Mouse (Mus musculus) adrenal gland, adult 8-10 months (tissue): Measurements from ENCODE around the gene Gpx3. TPM values are rescaled to one million over a fixed set of nuclear protein-coding genes. Genes with fewer than 3 reads are reported as not detected.
A peak's percentile ranks its signal among the peaks of the same experiment; 100 is the strongest.
"Not testable (repeated sequence)": the region's sequence is repeated elsewhere in the genome, so short reads cannot be mapped to it uniquely, and the experiment has no call there.

Experiments
- DNase-seq: peaks from one replicate; pipeline ENCODE4 v3.0.0; 2022
- total RNA-seq, 4 experiments: library from RNA; stranded (reverse); gene quantifications; 2 replicates each; pipeline ENCODE4 v1.2.4; 2022

Gpx3 gene
- 100 to 1,000 TPM in 3 of 4 experiments, 10 to 100 TPM in 1; 89.1 to 315 (median 150) TPM for total RNA-seq

- DNase-seq = peak; percentile 67
Observed at GRCm38 (mm10) chr11:54902333-54903323, at the start of gene Gpx3. Gene Gpx3 (plus strand): TSS chr11:54902453.

GRCm38 (mm10) chr11:54858880-54859279 is 43.4 kb upstream of the Gpx3 start:
- DNase-seq = not testable (repeated sequence)

GRCm38 (mm10) chr11:54859322-54860165 is 42.7 kb upstream of the Gpx3 start:
- DNase-seq = no peak

DNA sequence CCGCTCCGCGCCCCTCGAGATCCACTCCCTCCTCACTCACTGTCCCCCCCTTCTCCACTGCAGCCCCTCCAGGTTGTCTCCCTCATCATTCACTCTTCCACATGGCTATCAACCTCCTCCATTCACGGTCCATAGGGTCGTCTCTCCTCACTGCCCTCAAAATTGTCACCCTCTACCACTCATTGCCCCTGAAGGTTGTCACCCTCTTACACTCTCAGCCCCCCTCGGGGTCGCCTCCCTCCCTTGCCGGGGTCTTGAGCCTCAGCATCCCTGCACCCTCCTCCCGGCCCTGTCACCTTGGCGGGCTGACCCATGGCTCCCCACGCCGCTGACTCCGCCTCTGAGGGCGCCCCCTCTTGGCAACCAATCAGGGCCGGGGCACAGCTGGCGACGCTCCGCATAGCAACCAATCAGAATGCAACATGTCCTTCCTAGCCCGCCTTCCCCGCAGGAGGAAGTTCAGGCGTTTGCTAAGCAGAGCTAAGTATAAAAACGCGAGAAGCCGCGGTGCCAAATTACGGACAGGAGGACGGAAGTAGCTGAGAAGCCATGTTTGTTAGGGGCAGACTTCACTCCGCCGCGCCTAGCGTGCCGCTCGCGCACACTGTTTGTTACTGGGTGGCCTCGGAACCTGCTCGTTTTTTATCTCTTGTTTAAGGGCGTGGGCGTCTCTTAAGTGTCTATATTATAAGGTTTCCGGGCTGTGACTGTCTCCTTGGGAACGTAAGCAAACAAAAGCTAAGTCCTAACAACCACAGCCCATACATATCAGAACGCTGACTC is 41.8 kb upstream of the Gpx3 start, which contains the start of gene Lyrm7:
Lyrm7 (minus strand) TSS at position 661 of the 783 bp plus-strand sequence.
- peak; percentile 98 for DNase-seq

- no peak for DNase-seq
Observed at GRCm38 (mm10) chr11:54861471-54862420, 40.5 kb upstream of the Gpx3 start.

- DNase-seq = no peak
Observed at GRCm38 (mm10) chr11:54862621-54863520, 39.4 kb upstream of the Gpx3 start.

- DNase-seq = no peak
Observed at GRCm38 (mm10) chr11:54865330-54866085, 36.7 kb upstream of the Gpx3 start.

DNA sequence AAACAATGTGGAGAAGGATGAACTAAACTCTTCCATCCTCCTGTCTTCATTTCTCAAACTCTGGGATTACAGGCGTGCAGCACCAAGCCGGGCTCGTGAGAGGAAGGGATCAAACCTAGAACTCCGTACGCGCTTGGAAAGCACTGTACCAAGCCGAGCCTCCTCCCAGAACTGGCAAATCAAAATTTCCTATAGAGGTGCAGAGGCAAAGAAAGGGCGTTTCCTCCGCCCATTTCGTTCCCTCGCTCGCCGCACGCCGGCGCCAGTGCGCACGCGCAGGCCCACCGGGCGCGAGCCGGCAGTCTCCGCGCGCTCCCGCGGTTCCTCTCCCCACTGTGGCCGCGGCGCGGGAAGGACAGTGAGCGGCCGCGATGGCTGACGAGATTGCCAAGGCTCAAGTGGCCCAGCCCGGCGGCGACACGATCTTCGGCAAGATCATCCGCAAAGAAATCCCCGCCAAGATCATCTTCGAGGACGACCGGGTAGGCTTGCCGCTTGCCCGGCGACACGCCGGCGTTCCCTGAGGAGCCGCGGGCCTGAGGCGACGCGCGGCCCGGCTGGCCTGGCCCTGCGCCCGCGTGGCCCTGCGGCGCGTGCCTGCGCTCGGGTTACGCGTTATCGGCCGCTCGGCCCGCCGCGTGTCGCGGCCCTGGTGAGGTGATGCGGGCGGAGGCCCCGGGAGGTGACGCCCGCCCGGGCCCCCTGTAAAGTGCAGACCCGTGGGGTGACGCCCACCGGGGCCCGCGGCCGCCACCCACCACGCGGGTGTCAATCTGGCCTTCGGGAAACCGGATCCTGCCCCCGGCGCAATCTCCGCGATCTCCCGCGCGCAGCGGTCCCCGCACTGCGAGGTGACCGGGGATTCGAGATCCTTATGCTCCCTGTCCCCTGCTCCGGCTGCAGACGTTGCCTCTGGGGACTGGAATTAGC is 35.9 kb upstream of the Gpx3 start, which contains the start of gene Hint1:
Hint1 (plus strand) TSS at position 265 of the 930 bp plus-strand sequence.
- peak; percentile 87 for DNase-seq

DNA sequence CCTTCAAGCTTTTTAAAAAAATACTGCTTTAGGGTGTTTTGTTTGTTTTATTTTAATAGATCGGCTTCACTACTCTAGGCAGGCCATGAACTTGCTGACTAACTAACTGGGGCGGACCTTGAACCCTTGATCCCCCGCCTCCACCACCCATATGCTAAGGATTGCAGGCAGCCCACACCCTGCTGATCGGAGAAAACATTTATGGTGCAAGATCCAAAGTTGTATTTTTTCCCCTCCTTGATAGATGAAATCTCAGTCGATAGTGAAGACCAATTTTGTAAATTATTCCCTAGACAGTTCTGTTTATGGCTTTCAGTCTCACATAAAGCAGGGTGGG is 35.2 kb upstream of the Gpx3 start:
- DNase-seq = no peak

DNA sequence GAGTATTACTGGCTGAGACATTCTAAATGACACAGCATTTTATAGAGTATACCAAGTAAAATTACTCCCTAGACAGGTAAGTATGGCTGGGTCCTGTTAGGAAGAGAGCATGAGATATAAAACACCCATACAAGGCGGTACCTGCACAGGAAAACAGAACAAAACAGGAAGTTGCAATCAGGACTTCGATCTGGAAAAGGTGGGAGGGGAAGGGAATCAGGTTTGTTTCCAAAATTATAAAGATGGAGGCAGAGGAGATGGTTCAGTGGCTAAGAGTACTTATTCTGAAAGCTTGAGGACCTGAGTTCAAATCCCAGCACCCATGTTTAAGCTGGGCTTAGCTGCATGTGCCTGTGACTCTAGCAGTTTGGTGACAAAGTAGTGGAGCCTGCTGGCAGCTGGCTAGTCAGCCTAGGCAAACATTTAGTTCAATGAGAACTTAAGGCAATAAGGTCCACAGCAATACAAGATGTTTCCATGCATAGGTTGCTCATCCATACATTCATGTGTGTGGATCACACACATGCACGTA is 34.3 kb upstream of the Gpx3 start:
- no peak for DNase-seq

DNA sequence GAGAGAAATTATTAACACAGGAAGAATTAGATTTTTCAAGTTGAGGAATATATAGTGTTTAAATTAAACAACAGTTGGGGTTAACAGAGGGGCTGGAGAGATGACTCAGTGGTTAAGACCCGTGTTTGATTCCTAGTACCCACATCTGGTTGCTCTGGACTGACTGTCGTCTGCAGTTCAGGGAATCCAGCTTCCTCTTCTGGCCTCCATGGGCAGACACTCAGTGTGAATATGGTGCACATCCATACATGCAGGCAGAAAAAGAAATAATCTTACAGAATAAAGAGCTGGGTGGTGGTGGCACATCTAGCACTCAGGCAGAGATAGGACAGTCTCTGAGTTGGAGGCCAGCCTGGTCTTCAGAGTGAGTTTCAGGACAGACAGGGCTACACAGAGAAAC is 33.8 kb upstream of the Gpx3 start:
- no peak for DNase-seq

DNA sequence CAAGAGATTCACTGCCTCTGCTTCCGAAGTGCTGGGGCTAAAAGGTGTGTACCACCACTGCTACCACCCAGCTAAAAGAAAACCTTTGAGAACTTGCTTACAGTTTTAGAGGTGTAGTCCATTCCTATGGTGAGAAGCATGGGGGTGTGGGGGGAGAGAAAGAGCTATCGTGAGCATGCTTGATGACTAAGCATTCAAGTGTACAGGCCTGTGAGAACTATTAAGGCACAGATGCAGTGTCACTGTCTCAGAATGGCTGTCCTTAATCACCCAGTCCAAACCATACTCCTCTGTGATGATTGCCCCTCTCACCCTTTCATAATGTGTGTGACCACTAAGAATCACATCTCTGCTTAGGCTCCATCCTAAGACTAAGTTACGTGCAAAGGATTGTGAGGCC is 32.9 kb upstream of the Gpx3 start:
- DNase-seq = no peak

- DNase-seq = peak; percentile 63
Observed at GRCm38 (mm10) chr11:54871831-54872537, 30.3 kb upstream of the Gpx3 start.

DNA sequence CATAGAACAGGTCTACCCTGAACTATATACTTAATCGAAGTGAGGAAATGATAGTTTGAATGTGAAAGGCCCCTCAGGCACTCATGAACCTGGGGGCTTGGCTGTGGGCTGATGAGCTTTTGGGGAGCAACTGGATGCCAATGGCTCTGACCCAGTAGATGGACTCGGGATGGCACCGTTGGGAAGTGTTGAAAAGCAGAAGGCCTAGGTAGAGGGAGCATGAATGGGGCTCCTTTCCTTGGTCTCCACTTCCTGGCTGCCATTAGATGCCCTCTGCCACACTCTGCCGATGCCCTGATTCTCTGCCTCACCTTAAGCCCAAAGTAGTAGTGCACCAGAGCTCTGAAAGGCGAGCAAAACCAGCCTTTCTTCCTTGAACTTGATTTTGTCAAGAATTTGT is 26.2 kb upstream of the Gpx3 start:
- no peak for DNase-seq

GRCm38 (mm10) chr11:54878893-54879292 is 23.4 kb upstream of the Gpx3 start:
- DNase-seq = no peak

GRCm38 (mm10) chr11:54879434-54879833 is 22.8 kb upstream of the Gpx3 start:
- no peak for DNase-seq

GRCm38 (mm10) chr11:54879922-54880321 is 22.3 kb upstream of the Gpx3 start:
- no peak for DNase-seq
